Mouse (Mus musculus) bone marrow macrophage, adult 2 months (primary cell): ENCODE results near the gene Zc3h7a.

Source experiments
- CTCF ChIP-seq: IDR thresholded peaks from 2 replicates; pipeline ENCODE4 v1.5.1; 2012; ENCODE audit warnings: low read depth, mild to moderate bottlenecking, low read length, moderate library complexity
- POLR2A ChIP-seq: IDR thresholded peaks from 2 replicates; pipeline ENCODE4 v1.6.1; 2012; ENCODE audit warnings: mild to moderate bottlenecking, low read depth, low read length, borderline replicate concordance

DNA sequence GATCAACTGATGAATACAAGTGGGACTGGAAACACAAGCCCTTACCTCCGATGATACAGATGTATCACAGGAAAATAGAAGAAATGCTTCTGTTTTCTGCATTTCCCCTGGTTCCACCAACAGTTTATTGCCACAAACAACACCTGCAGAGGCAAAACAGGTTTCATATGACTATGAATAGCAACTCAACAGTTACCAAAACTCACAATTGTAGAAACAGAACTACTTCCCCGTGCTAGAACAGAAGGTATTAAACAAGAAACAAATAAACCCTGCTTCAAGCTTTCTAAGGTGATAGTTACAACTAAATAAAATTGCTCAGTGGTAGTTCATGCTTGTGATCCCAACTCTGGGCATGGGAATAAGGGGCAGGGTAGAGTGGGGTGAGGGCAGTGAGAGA, 53.6 kb downstream of the Zc3h7a start:
- TF ChIP-seq CTCF (no peak), POLR2A (no peak)
